Mouse (Mus musculus): ENCODE results near the gene Gm6583. TPM values are rescaled to one million over a fixed set of nuclear protein-coding genes. Genes with fewer than 3 reads are reported as not detected.

Gene Gm6583
- polyA plus RNA-seq, 1 experiment from 2014 or later: 0.33 TPM

DNA sequence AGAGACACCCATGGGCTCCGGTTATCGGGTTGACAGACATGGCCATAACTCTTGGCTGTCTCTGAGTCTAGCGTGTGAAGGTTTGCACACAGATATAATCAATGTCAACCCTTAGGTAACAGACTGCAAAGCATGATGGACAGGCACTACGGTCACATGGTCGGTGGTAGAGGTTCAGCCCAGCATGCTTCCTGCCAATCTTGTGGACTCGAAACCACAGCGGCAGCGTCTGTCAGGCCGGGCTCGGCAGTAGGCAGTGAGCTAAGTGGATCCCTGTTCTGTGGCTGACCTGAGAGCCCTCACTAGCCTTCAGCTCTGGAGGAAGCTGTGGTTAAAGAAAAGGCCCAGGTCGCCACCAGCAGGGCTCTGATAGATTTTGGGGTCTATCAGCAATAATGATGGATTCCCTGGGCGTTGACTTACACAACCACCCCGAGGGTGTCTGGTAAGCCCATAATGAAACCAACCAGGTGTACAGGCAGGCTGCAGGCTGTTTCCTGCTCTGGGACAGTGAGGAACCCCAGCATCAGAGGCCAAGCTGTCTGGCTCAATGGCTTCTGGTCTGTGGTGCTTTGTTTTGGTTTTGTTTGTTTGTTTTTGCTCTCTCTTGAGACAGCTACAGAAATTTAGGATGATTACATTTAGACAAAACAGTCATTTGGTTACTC is 29.1 kb upstream of the Gm6583 start:
- no peak for ATAC-seq (ENCODE audit: insufficient number of reproducible peaks, low FRiP score, low TSS enrichment, low read depth)
- Histone ChIP-seq H3K4me3 (no peak overlapping the region), H3K9me3 (no peaks in the 10 kb centered on the region), H3K4me2 (no peak overlapping the region), H3K36me3 (peaks cover 22% of the 10 kb centered on the region), H3K27ac (no peak overlapping the region), H3K27me3 (no peaks in the 10 kb centered on the region), H3K4me1 (peaks cover 20% of the 10 kb centered on the region), H3K9ac (no peak overlapping the region)
- WGBS: 91% methylated on average over 13 of the region's 13 CpGs

DNA sequence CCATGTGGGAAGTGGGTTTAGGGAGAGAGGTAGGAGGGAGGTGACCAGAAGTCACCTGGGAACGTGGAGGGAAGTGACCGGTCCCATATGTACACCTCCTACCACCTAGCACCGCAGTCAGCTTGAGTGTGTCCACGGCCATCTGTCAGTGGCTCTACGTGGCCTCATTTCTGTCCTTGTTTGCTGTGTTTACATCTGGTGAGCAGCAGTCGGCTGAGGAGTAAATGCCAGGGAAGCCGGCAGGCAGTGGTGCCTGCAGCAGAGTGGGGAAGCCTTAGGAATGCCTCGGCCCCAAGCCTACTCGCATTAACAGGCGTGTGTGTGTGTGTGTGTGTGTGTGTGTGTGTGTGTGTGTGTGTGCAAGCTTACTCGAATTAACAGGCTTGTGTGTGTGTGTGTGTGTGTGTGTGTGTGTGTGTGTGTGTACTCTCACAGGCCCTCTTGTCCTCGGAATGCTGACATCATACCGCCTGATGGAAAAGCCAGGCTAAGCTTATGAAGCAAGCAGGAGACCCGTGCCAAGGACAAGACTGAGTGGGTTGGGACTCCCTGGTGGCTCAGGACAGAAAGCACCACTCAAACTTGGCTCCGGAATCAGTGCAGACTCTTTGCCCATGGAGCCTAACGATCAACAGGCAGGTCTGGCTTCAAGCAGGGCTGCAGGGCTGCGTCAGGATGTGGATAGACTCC is 27.0 kb upstream of the Gm6583 start:
- Histone ChIP-seq H3K9me3 (no peaks in the 10 kb centered on the region), H3K9ac (no peak overlapping the region), H3K27ac (peak overlapping the region; percentile 78), H3K4me1 (peaks cover 17% of the 10 kb centered on the region), H3K4me2 (no peak overlapping the region), H3K36me3 (peaks cover 40% of the 10 kb centered on the region), H3K4me3 (no peak overlapping the region), H3K27me3 (no peaks in the 10 kb centered on the region)
- WGBS: 31% methylated on average over 17 of the region's 17 CpGs
- ATAC-seq (ENCODE audit: insufficient number of reproducible peaks, low FRiP score, low TSS enrichment, low read depth): peak; percentile 55; the same call in 1 of the 2 replicates

- peak overlapping the region; percentile 67 for H3K27ac ChIP-seq
- H3K4me3 ChIP-seq: no peak overlapping the region
- peaks cover 17% of the 10 kb centered on the region for H3K4me1 ChIP-seq
- 81% methylated on average over 9 of the region's 9 CpGs for WGBS
- H3K4me2 ChIP-seq: no peak overlapping the region
- H3K27me3 ChIP-seq: no peaks in the 10 kb centered on the region
- no peak overlapping the region for H3K9ac ChIP-seq
- no peaks in the 10 kb centered on the region for H3K9me3 ChIP-seq
- ATAC-seq (ENCODE audit: insufficient number of reproducible peaks, low FRiP score, low TSS enrichment, low read depth): no peak
- H3K36me3 ChIP-seq: peaks cover 46% of the 10 kb centered on the region
Observed at GRCm38 (mm10) chr5:112382042-112382441, 26.2 kb upstream of the Gm6583 start.

DNA sequence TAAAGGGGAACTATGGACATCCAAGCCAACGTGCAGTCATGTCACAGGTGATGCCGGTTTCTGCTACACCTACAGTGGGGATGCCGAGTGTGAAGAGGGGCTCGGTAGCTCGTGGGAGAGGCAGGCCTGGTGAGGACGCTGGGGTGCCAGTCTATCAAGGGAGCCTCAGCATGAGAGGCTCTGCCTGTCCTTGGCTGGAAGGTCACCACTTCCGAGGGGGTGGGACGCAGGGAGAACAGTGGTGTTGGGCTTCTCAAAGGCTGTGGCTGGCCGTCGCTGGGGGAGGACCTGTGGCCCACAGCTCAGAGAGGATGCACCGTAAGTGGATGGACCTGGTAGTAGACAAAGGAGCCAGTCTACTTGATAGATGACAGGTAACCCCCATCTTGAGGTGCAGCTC is 25.3 kb upstream of the Gm6583 start:
- no peak for ATAC-seq (ENCODE audit: insufficient number of reproducible peaks, low FRiP score, low TSS enrichment, low read depth)
- no peak overlapping the region for H3K27ac ChIP-seq
- no peak overlapping the region for H3K4me2 ChIP-seq
- H3K36me3 ChIP-seq: peaks cover 42% of the 10 kb centered on the region
- H3K9ac ChIP-seq: no peak overlapping the region
- H3K4me3 ChIP-seq: no peak overlapping the region
- 85% methylated on average over 11 of the region's 11 CpGs for WGBS
- no peaks in the 10 kb centered on the region for H3K9me3 ChIP-seq
- H3K27me3 ChIP-seq: no peaks in the 10 kb centered on the region
- H3K4me1 ChIP-seq: peaks cover 17% of the 10 kb centered on the region

- H3K27me3 ChIP-seq: no peaks in the 10 kb centered on the region
- H3K4me2 ChIP-seq: no peak overlapping the region
- ATAC-seq (ENCODE audit: insufficient number of reproducible peaks, low FRiP score, low TSS enrichment, low read depth): no peak
- no peak overlapping the region for H3K27ac ChIP-seq
- H3K9ac ChIP-seq: no peak overlapping the region
- 86% methylated on average over 6 of the region's 6 CpGs for WGBS
- peaks cover 56% of the 10 kb centered on the region for H3K36me3 ChIP-seq
- peaks cover 17% of the 10 kb centered on the region for H3K4me1 ChIP-seq
- H3K9me3 ChIP-seq: no peaks in the 10 kb centered on the region
- no peak overlapping the region for H3K4me3 ChIP-seq
Observed at GRCm38 (mm10) chr5:112378716-112379115, 22.9 kb upstream of the Gm6583 start.

DNA sequence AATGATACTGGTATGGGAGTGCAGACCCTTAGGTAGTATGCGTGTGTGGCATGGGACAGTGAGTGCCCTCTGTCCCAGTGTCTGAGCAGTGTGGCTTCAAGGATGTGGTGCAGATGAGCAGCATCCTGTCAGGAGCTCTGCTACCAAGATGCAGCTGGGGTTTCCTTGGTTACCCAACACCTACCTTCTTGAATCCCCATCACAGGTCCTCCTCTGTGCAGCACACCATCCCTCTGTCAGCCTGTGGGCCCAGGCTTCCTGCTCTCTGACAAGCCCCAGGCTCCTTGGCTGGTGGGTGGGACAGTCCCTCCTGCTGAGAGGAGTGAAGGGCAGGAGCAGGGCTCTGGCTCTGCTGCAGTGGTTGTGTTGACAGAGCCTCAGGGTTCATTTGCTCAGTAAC is 21.5 kb upstream of the Gm6583 start:
- no peak for ATAC-seq (ENCODE audit: insufficient number of reproducible peaks, low FRiP score, low TSS enrichment, low read depth)
- no peak overlapping the region for H3K4me3 ChIP-seq
- no peak overlapping the region for H3K9ac ChIP-seq
- 96% methylated on average over 1 of the region's 1 CpGs for WGBS
- H3K9me3 ChIP-seq: no peaks in the 10 kb centered on the region
- no peak overlapping the region for H3K27ac ChIP-seq
- H3K36me3 ChIP-seq: peaks cover 69% of the 10 kb centered on the region
- no peaks in the 10 kb centered on the region for H3K27me3 ChIP-seq
- no peak overlapping the region for H3K4me2 ChIP-seq
- H3K4me1 ChIP-seq: 0 out of 2 replicates have a peak, but pooled peaks cover 7% of the 10 kb centered on the region

GRCm38 (mm10) chr5:112376111-112376510 is 20.3 kb upstream of the Gm6583 start:
- Histone ChIP-seq H3K27ac (no peak overlapping the region), H3K4me3 (no peak overlapping the region), H3K9ac (no peak overlapping the region), H3K4me1 (no peaks in the 10 kb centered on the region), H3K27me3 (no peaks in the 10 kb centered on the region), H3K36me3 (peaks cover 73% of the 10 kb centered on the region), H3K9me3 (no peaks in the 10 kb centered on the region), H3K4me2 (no peak overlapping the region)
- ATAC-seq (ENCODE audit: insufficient number of reproducible peaks, low FRiP score, low TSS enrichment, low read depth): no peak
- 79% methylated on average over 4 of the region's 4 CpGs for WGBS

DNA sequence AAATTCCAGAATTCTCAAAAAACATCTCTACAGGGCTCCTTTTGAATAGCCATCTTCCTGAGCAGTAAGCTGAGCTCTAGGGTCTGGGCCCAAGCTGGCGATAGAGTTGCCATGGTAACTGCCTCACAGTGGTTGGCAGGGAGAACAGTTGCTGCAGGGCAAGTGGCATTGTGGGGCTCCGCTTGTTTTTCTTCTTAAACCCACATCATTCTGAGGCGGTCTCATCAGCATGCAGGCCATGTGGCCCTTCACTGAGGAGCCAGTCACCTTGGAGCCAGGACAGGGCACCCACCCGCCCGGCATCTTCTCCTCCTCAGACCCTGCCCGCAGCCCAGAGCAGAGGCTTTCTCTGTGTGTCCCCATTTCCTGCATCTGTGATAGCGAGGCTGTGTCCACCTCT is 16.1 kb upstream of the Gm6583 start:
- Histone ChIP-seq H3K4me3 (no peak overlapping the region), H3K36me3 (peaks cover 83% of the 10 kb centered on the region), H3K27me3 (no peaks in the 10 kb centered on the region), H3K27ac (no peak overlapping the region), H3K4me2 (no peak overlapping the region), H3K4me1 (no peaks in the 10 kb centered on the region), H3K9me3 (no peaks in the 10 kb centered on the region), H3K9ac (no peak overlapping the region)
- WGBS: 77% methylated on average over 7 of the region's 7 CpGs
- no peak for ATAC-seq (ENCODE audit: insufficient number of reproducible peaks, low FRiP score, low TSS enrichment, low read depth)

DNA sequence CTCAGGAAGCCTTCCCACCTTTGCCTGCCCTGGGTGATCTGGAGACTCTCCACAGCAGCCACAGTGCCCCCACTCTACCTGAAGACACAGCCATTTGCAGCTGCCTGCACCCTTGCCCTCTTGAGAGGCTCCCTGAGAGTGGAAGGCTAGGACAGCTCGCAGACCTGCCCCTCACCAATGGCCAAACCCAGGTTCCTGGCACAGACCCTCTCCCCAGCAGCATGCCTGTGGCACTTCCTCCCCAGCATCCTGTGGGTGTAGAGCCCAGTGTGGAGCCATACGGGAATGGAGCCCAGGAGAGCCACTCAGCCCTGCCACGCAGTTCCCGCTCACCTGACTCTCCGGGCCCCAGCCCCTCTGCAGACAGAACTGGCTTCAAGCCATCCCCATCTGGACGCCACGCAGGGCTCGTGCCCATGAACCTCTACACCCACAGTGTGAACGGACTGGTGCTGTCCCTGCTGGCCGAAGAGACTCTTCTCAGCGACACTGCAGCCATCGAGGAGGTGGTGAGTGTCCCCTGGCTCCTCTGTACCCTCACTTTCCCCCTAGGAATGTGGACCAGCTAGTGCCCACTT is 14.5 kb upstream of the Gm6583 start:
- Histone ChIP-seq H3K4me2 (no peak overlapping the region), H3K4me3 (no peak overlapping the region), H3K9ac (no peak overlapping the region), H3K27me3 (no peaks in the 10 kb centered on the region), H3K27ac (no peak overlapping the region), H3K9me3 (no peaks in the 10 kb centered on the region), H3K36me3 (peaks cover 81% of the 10 kb centered on the region), H3K4me1 (no peaks in the 10 kb centered on the region)
- 87% methylated on average over 12 of the region's 12 CpGs for WGBS
- no peak for ATAC-seq (ENCODE audit: insufficient number of reproducible peaks, low FRiP score, low TSS enrichment, low read depth)

- H3K4me3 ChIP-seq: no peak overlapping the region
- no peak for ATAC-seq (ENCODE audit: insufficient number of reproducible peaks, low FRiP score, low TSS enrichment, low read depth)
- peaks cover 1% of the 10 kb centered on the region; the same call in 1 of the 2 replicates for H3K4me1 ChIP-seq
- H3K27ac ChIP-seq: no peak overlapping the region
- 94% methylated on average over 13 of the region's 13 CpGs for WGBS
- no peaks in the 10 kb centered on the region for H3K9me3 ChIP-seq
- H3K36me3 ChIP-seq: peaks cover 81% of the 10 kb centered on the region
- H3K27me3 ChIP-seq: no peaks in the 10 kb centered on the region
- no peak overlapping the region for H3K9ac ChIP-seq
- no peak overlapping the region for H3K4me2 ChIP-seq
Observed at GRCm38 (mm10) chr5:112369326-112369725, 13.5 kb upstream of the Gm6583 start.

GRCm38 (mm10) chr5:112368666-112369065 is 12.8 kb upstream of the Gm6583 start:
- no peak overlapping the region for H3K4me2 ChIP-seq
- peaks cover 79% of the 10 kb centered on the region for H3K36me3 ChIP-seq
- no peak for ATAC-seq (ENCODE audit: insufficient number of reproducible peaks, low FRiP score, low TSS enrichment, low read depth)
- no peak overlapping the region for H3K4me3 ChIP-seq
- peaks cover 7% of the 10 kb centered on the region; the same call in 1 of the 2 replicates for H3K4me1 ChIP-seq
- 89% methylated on average over 10 of the region's 10 CpGs for WGBS
- H3K9ac ChIP-seq: no peak overlapping the region
- H3K27ac ChIP-seq: no peak overlapping the region
- no peaks in the 10 kb centered on the region for H3K9me3 ChIP-seq
- no peaks in the 10 kb centered on the region for H3K27me3 ChIP-seq

GRCm38 (mm10) chr5:112367929-112368328 is 12.1 kb upstream of the Gm6583 start:
- WGBS: 90% methylated on average over 12 of the region's 12 CpGs
- no peaks in the 10 kb centered on the region for H3K9me3 ChIP-seq
- H3K27ac ChIP-seq: no peak overlapping the region
- no peak overlapping the region for H3K9ac ChIP-seq
- H3K4me2 ChIP-seq: no peak overlapping the region
- H3K36me3 ChIP-seq: peaks cover 76% of the 10 kb centered on the region
- peaks cover 7% of the 10 kb centered on the region; the same call in 1 of the 2 replicates for H3K4me1 ChIP-seq
- no peak for ATAC-seq (ENCODE audit: insufficient number of reproducible peaks, low FRiP score, low TSS enrichment, low read depth)
- H3K27me3 ChIP-seq: no peaks in the 10 kb centered on the region
- no peak overlapping the region for H3K4me3 ChIP-seq

All from limb, embryonic 15.5 days (tissue).